Mouse (Mus musculus): ENCODE results near the gene Igfbp6.

The Igfbp6 gene

GRCm38 (mm10) chr15:102144274-102144711 is at the start of gene Igfbp6:
Gene Igfbp6, plus strand, starts transcription at chr15:102144362.
- peak; percentile 56 for DNase-seq (ENCODE audit: low spot score)

- no peak for DNase-seq (ENCODE audit: low spot score)
Measured at GRCm38 (mm10) chr15:102094988-102095387, 49.2 kb upstream of the Igfbp6 start.

DNA sequence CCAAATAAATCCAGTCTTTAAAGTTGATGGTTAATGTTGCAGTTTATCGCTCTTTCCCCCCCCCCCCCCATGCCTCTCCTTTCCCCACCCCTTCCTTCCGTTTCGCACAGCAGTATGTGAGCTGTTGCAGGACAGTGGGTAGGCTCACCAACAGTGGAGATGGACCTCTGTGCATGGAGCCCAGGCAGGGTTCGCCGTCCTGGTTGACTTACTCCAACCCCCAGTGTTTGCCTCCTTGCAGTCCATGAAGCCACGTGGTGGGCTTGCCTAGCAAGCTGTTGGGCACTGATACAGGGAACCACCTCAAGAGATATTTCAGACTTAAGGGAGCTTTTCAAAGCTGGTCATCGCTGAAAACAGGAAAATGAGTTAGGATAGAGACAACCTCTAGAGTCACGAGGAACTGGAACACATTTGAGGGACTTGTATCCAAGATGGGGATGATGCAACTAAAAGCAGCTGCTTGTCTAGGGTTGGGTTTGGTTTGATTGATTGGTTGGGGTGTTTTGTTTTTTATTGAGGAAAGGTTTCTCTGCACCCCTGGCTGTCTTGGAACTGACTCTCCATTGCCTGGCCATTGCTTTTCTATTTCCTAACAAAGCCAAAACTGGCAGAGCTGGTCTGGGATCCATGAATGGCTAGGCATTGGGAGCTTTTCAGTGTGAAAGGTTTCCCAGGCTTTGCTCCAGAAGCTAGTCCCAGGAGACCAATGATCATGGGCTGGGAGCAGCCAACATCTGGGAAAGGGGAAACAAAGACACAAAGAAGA is 46.8 kb upstream of the Igfbp6 start:
- no peak for DNase-seq (ENCODE audit: low spot score)

- DNase-seq (ENCODE audit: low spot score): no peak
Measured at GRCm38 (mm10) chr15:102097991-102098555, 46.1 kb upstream of the Igfbp6 start.

DNA sequence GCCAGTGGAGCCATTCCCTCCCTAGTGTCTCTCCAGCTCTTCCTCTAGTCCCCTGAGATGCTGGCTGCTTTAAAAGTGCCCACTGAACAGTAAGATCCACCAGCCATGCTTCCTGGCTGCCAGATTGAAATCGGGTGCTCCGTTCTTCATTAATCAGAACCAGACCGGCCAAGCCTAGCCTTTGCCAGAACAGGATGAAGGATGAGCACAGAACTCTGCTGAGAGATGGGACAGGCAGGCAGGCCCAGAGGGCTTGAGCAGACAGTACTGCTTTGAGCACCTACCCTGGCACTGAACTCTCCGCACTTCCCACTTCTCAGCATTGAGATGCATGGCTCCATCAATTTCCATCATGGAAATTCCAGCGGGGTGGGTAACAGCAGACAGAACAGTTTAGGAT is 44.9 kb upstream of the Igfbp6 start:
- no peak for DNase-seq (ENCODE audit: low spot score)

DNA sequence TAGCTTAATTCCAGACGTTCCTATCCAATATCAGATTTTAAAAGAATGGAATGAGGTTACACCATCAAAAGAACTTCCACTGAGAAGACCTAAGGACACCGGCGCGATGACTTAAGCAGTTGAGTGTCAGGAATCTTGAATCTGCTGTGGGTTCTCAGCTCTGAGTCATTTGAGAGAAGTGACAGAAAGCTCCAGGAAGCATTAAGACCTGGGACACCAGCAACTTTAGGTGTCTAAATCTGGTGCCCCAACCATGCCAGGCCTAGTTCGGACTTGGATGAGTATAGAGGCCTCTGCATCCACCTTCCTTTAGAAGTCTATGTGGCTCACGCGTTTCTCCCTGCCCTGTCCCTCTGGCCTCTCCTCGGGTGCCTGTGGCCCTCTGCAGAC is 44.4 kb upstream of the Igfbp6 start:
- DNase-seq (ENCODE audit: low spot score): no peak

GRCm38 (mm10) chr15:102100161-102100981 is 43.8 kb upstream of the Igfbp6 start, which contains the start of gene Tns2:
Gene Tns2, plus strand, starts transcription at chr15:102100413.
- DNase-seq (ENCODE audit: low spot score): peak; percentile 80

DNA sequence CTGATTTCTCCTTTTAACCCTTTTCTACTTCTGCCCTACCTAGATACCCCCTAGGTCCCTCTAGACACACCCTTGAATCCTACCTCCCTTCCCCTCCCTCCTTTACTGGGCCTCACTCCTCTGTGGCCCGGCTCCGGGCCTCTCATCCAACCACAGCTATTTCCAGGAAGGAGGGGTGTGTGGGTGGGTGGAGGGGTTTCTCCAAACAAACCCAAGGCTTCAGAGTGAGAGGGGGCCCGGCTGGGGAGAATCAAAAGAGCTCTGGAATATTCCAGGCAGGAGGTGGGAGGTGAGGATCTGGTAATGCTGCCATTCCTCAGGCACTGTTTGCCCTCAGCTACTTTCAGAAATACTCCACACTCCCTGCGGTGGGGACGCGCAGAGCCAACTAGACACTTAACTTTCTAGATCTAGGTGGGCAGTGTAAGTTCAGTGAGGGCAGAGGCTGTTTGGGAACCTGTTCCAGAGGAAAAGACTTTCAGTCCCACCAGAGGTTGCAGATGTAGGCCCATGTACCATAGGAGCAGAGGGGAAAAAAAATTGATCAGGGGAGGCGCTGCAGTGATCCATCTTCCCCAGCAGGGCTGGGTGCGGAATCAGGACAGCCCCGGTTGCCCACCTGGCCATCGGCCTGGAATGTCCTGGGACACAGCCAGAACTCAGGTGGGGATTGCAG is 43.0 kb upstream of the Igfbp6 start:
- no peak for DNase-seq (ENCODE audit: low spot score)

DNA sequence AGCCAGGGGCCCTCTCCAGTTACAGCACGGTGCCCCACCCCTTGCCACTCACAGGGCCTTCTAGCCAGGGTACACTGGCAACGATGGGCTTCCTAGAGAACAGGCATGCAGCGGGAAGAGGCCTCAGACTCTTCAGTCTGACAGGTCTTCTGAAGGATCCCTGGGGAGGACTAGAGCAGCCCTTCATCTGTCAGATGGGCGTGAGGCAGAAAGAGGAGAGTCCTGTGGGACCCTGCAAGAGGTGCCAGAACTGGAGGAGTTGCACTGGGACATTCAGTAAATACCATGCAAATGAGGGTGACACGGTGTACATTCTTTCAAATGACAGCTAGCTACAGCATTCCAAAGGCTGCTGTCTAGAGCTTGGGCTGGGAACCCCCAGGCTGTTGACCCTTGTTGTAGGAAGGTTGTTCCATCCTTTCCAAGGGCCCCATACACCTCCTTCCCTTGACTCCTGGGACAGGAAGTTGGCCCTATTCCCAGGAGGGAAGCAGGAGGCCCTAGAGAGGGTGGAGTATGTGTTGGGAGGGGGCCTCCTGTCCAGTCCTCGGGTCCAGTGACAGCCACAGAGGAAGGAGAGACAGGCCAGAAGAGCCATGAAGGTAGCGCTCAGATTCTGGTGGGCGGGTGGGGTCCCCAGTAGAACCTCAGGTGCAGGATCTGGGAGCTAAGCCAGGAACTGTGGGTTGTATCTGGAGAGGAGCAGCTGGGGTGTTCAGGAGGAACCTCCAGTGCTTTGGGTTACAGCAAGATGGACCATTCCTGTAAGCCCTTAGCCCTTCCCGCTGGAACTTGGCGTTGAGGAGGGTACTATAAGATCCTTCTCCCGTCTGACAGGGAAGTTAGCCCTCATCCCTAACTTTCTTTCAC is 42.3 kb upstream of the Igfbp6 start:
- DNase-seq (ENCODE audit: low spot score): no peak

GRCm38 (mm10) chr15:102102548-102103121 is 41.5 kb upstream of the Igfbp6 start:
- peak; percentile 69 for DNase-seq (ENCODE audit: low spot score)

DNA sequence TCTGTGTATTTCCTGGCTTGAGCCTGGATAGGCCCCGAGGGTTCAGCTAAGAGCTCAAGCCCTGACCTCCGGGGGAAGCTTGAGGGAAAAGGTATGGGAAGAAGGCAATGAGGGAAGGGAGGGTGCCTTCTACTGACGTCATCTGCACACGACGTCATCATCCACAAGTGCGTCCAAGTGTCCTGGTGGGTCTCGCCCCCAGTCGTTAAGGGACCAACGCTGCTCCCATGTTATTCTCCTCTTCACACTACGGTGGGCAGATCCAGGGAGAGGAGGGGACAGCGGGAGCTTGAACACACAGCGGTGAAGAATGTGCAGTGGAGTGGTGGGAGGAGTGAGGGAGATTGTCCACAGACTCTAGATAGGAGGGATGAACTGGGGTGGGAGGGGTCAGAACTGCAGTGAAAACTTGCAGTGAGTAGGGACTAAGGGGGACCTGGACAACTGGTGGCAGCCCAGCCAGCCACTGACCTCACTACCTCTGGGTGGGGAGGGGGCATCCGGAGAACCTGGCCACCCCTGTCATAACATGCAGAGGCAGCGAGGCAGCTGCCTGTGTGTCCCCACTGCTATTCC is 40.7 kb upstream of the Igfbp6 start:
- no peak for DNase-seq (ENCODE audit: low spot score)

DNA sequence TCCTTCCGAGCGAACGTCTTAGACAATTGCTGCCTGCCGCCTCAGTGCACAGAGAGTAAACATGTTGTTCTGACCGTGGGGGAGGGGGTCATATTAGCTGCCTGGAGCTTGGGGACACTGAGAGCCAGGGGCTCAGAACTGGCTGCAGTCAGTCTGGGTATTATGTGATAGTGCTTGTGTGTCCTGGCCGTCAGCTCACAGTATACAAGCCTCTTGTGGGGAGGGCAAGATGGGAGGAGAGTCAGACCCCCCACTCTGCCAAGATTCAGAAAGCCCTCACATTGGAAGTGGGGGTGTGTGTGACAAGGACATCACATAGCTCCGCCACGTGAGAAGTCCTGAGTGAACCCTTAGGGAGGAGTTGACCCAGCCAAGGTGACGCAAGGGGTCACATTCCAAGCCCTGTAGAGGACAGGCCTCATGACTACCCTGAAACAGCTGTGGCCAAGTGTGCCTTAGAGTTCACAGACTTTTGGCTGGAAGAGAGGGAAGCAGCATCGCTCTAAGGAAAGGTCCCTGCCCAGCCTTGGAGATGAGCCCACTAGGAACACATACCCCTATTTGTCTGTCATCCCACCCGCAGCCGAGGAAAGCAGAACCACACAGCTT is 40.1 kb upstream of the Igfbp6 start:
- DNase-seq (ENCODE audit: low spot score): peak; percentile 58

GRCm38 (mm10) chr15:102105360-102105759 is 38.8 kb upstream of the Igfbp6 start:
- DNase-seq (ENCODE audit: low spot score): no peak

- no peak for DNase-seq (ENCODE audit: low spot score)
Measured at GRCm38 (mm10) chr15:102105764-102106730, 38.1 kb upstream of the Igfbp6 start.

DNA sequence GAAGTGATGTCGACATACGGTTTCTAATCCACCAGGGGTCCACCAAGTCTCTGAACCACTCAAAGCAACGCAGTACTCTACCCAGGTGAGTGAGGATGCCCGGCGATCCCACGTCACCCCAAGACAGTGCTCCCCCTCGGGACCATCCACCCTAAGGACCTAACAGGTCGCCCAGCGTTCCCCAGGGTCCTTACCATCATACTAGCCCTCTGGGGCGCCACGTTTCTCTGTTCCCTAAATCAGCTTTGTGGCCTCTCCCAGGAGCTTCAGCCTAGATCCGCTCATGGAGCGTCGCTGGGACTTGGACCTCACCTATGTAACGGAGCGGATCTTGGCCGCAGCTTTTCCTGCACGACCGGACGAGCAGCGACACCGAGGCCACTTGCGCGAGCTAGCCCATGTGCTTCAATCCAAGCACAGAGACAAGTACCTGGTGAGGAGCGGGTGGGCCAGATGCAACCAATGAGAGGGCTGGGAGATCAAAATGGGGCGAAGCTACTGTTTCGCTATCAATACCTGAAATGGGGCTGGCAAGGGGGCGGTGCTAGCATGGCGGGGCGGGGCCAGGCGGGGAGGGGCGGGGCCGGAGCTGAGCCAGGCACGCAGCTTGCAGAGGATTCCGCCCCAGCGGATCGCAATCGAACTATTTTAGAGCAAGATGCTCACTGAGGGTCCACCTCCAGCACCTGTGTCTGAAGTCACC is 37.3 kb upstream of the Igfbp6 start:
- no peak for DNase-seq (ENCODE audit: low spot score)

- no peak for DNase-seq (ENCODE audit: low spot score)
Measured at GRCm38 (mm10) chr15:102107689-102108573, 36.2 kb upstream of the Igfbp6 start.
